Mouse (Mus musculus) T-helper 1 cell (primary cell): ENCODE results near the gene Slc25a19.

Experiments
- in situ Hi-C: fragments of 300-600 bp; cut with MboI, MseI; formaldehyde crosslinking; loops from one replicate; pipeline ENCODE4 v1.15.1; 2025; ENCODE audit warnings: high pct_unique_total_duplicates

Slc25a19 gene

DNA sequence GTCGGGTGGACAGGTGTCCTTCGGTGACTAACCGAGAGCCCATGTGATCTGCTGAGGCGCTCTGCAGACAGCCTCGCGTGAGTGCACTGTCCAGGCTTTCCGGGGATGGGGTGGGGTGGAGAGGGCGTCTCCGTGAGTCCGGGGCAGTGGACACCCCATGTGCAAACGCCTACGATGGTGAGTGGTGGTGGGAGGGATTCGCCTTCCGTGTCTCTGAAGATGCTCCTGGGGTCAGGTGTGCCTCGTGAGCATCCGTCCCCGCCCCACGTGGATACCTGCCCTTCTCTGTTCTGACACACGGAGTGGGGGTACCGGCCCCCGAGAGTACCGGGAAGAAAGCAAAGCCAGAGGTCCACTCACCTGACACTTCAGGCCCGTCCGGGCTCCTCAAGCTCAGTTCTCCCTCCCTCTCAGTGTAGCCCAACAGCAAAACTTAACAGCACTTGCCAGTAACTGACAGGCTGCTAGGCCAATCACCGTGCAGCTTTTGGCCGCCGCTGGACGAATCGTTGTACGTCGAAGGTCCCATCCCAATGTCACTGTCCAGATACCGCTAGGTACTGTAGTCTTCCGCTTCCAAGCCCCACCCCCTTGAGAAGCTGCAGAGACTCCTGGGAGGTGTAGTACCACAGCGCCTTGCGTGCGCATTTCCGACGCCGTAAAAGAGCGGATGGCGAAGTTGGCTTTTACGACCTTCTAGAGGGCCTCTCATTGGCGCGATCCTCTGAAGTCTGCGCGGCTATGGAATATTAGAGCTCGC, at the start of gene Slc25a19:
TSS of gene Slc25a19 (minus strand) at position 591 of the 760 bp plus-strand sequence.
- in situ Hi-C loops, result no loop called here

DNA sequence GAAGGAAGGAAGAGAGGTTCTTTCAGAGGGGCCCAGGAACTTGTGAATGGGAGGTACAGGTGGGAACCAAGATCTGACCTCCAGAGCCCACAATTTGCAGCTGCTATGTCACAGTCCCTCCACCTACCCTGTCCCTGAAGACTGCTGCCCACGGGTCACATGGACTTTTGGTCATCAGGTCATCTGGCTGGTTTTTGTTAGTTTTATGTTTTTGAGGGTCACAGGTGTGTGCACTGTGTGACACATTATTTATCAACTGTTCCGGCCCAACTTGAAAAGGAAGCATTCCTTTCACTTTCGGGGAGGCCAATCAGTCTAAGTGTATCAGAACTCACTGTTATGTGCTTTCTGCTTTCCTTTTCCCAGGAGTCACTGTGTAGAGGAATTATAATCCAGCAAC, 49.4 kb upstream of the Slc25a19 start:
- in situ Hi-C loops, result no loop called here

GRCm38 (mm10) chr11:115676738-115677137, 48.6 kb upstream of the Slc25a19 start:
- in situ Hi-C loops, result no loop called here

- in situ Hi-C loops, result no loop called here
These were observed 46.3 kb upstream of the Slc25a19 start for GRCm38 (mm10) chr11:115674235-115674865.

DNA sequence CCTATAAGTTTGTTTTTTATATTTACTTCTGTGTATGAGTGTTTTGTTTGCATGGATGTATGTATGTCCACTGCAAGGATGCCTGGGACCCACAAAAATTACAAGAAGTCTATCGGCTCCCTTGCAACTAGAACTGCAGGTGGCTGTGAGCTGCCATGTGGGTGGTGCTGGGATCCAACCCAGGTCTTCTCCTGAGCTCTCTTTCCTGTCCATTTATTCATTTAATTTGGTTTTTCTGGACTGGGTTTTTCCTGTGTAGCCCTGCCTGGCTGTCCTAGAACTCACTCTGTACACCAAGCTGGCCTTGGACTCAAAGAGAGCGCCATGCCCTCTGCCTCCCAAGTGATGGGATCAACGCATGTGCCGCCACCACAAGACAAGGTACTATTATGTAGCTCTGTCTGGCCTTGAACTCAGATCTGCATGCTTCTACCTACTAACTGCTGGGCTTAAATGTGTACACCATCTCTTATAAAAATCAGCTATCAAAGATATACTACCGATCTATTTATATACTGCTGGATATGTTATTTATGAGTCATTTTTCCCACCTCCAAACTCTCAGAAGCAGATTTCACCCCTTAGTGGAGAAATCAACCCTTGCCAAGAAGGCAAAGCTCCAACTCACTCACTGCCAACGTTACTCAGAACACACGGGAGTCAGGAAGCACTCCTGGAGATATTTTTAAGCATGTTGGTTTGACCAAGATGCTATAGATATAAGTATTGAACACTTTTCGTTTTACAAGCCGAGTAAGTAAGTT, 45.6 kb upstream of the Slc25a19 start:
- in situ Hi-C loops, result no loop called here

GRCm38 (mm10) chr11:115672226-115672987, 44.3 kb upstream of the Slc25a19 start:
- in situ Hi-C loops, result no loop called here

DNA sequence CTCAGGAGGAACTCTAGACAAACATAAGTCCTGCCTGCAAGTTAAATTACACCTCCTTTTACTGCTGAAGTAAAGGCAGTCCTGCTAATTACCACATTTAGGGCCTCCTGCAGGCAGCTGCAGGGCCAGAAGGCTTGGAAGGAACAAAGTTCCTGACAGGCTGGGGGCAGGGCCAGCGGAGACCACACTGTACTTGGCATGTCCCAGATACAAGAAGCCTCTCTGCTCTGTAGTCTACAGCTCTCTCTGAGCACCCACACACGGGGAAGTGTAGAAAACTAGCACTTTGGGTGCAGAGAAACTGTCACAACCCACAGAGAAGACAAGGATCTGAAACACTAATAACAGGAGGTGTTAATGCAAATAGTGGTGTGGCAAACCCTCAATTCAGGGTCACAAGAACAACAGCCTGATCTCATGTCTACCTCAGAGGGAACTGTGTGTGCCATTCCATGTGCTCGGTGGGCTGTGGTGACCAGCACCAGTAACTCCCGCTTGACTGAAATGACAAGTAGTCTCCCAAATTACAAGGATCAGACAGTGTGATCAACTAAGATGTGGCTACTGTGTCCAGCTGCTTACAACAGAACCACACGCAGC, 42.5 kb upstream of the Slc25a19 start:
- in situ Hi-C loops, result no loop called here

- in situ Hi-C loops, result no loop called here
These were observed 35.7 kb upstream of the Slc25a19 start for GRCm38 (mm10) chr11:115663676-115664335.

GRCm38 (mm10) chr11:115660376-115660775, 32.3 kb upstream of the Slc25a19 start:
- in situ Hi-C loops, result no loop called here

- in situ Hi-C loops, result no loop called here
These were observed 30.4 kb upstream of the Slc25a19 start for GRCm38 (mm10) chr11:115658521-115658920.

- in situ Hi-C loops, result no loop called here
These were observed 26.0 kb upstream of the Slc25a19 start for GRCm38 (mm10) chr11:115654128-115654527.

- in situ Hi-C loops, result no loop called here
These were observed 25.1 kb upstream of the Slc25a19 start for GRCm38 (mm10) chr11:115653194-115653593.

DNA sequence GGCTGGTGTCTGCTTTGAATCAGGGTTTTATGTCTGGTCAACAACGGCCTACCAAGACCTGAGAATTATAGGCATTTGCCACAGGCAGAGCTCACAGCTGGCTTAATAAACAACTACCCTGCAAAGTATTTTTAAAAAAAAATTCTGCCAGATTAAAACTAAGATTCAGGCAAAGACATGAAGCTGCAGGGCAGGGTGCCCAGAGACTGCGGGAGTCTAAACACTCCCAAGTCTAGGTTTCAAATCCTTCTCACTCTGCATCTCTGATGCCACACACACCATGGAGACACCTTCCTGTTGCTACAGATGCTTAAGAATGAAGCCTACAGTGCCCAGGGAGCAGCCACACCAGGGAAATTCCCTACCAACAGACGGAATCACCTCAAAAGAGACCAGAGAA, 23.6 kb upstream of the Slc25a19 start:
- in situ Hi-C loops, result no loop called here

DNA sequence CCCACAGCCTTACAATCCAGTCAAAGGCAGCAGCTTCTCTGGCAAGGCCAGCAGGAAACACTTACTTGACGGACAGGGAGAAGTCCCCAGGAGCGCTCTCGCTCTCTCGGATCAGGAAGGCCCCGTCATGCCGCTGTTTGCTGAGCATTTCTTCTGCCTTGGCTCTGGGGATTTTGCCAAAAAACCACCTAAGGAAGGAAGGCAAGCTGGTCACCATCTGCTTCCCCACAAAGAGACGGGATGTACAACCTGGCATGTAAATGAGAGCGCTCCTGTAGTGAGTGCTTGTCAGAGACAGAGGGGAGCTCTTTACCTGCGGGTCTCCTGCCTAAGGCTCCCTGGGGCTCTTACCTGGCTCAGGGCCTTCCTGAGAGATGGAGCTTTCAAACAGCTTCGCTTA, 21.6 kb upstream of the Slc25a19 start:
- in situ Hi-C loops, result loop anchor here (5.0 kb wide), 2 partner anchors 68 to 163 kb away; partner anchors contain the start of genes Caskin2 and Tsen54

GRCm38 (mm10) chr11:115647459-115647858, 19.4 kb upstream of the Slc25a19 start:
- in situ Hi-C loops, result loop anchor here (5.0 kb wide), 2 partner anchors 70 to 165 kb away; partner anchors contain the start of genes Caskin2 and Tsen54

DNA sequence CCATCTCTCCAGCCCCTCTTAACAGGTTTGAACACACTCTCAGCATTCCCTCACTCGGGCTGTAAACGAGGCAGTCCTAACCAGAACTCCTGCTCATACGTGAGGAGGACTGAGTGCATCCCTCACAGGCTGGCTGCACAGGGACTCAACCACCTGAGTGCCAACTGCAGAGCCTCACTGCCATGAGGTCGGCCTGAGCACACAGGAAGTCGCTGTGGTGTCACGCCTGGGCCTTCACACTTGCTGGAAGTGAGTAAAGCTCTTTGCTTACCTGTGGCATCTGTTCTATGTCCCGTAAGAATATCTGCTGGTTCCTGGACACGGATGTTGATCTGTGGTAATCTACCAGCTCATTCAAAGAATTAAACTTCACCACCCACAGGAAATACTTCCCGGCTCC, 18.3 kb upstream of the Slc25a19 start:
- in situ Hi-C loops, result loop anchor here (5.0 kb wide), 2 partner anchors 71 to 166 kb away; partner anchors contain the start of genes Caskin2 and Tsen54

- in situ Hi-C loops, result loop anchor here (5.0 kb wide), 2 partner anchors 72 to 167 kb away; partner anchors contain the start of genes Caskin2 and Tsen54
These were observed 17.4 kb upstream of the Slc25a19 start for GRCm38 (mm10) chr11:115645498-115645897.

DNA sequence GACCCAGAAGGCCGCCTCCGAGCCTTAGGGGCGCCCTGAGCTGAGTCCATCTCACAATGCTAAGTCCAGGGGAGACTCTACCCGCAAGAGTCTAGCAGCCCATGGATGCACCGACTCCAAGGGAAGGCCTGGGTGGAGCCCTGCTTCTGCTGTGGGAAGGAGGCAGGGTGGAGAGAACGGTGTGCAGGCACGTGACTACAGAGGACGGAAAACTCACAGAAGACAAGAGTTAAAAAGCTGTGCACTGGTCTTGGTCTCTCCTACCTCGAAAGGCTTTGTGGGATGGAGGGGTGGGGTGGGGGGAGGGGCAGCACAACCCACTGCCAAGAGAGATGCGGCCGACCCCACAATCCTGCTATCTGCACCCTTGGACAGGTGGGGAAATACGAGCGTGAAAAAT, 16.2 kb upstream of the Slc25a19 start:
- in situ Hi-C loops, result no loop called here

- in situ Hi-C loops, result no loop called here
These were observed 15.2 kb upstream of the Slc25a19 start for GRCm38 (mm10) chr11:115643265-115643664.

DNA sequence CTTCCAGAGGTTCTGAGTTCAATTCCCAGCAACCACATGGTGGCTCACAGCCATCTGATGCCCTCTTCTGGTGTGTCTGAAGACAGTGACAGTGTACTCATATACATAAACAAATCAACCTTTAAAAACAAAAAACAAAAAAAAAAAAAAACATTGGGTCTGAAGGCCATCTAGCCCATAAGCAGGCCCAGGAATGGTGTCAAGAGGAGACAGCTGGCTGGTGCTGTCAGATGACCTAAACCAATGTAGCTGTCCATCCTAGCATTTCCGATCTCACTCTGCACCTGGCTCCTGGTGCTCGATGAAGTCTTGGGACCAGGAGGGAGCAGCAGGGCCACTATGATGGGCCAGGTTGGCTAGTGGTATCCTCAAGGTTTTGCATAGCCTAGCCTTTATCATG, 14.6 kb upstream of the Slc25a19 start:
- in situ Hi-C loops, result no loop called here
